Mouse (Mus musculus) layer of hippocampus, adult 6 months (tissue): Measurements from ENCODE around the gene Wdr43. TPM values are rescaled to one million over a fixed set of nuclear protein-coding genes. Genes with fewer than 3 reads are reported as not detected.

Experiments
- long read RNA-seq, 2 experiments: library from polyadenylated mRNA; unstranded; transcript quantifications; one replicate each; pipeline ENCODE4 v2.0.0; 2019 to 2020
- polyA plus RNA-seq: library from polyadenylated mRNA; unstranded; fragments of <200 nt; fragmentation: Nextera tagmentation; gene quantifications from 2 replicates; pipeline ENCODE4 v1.2.3, GENCODE M21; 2021

The Wdr43 gene
- 16.9 and 18.7 TPM in 2 replicates for polyA plus RNA-seq
- long read RNA-seq, experiment 1, transcript Wdr43-201 (18 exons, 3,450 nt): major isoform, 32 of 46 reads
- long read RNA-seq, experiment 1, partial matches to known transcripts: 8 of 46 reads
- long read RNA-seq, experiment 1, other reads (novel, unspliced or antisense): 6 of 46 reads
- long read RNA-seq, experiment 2, transcript Wdr43-201 (18 exons, 3,450 nt): major isoform, 130 of 153 reads
- long read RNA-seq, experiment 2, partial matches to known transcripts: 6 of 153 reads
- long read RNA-seq, experiment 2, other reads (novel, unspliced or antisense): 17 of 153 reads

DNA sequence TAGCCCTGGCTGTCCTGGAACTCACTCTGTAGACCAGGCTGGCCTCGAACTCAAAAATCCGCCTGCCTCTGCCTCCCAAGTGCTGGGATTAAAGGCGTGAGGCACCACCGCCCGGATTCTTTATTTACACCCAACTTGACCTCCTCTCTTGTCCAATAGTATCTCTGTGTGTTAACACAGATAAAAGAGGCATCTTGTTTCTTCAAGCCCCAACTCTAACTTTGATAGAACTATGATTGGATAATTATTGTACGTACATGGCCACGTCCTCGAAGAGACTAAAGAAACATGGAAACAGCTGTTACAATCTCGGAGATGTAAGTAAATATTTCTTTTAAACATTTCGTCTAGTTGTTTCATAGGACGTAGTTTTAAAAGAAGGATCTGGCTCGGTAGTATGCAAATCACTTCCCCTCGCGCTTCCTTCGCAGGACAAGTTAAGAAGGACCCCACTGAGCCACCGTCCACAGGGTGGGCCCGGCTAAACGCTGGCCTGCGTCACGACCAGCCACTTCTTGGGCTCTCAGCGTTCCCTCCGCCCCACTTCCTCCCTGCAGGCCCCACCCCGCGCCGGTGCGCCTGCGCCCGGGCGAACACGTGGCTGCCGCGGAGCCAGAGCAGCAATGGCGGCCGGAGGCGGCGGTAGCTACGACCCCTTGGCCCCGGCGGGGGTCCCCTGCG lies at the start of gene Wdr43:
Gene Wdr43 (plus strand): TSS at position 258 of the 681 bp plus-strand sequence.

GRCm38 (mm10) chr17:71673092-71673491 lies 57.4 kb downstream of the Wdr43 start, which contains the start of gene Togaram2:
TSS of gene Togaram2 (plus strand) at chr17:71673261.

Other genes starting within 250 kb of the Wdr43 start
- gene Gm4707, start 156.0 kb upstream of the Wdr43 start, polyA plus RNA-seq: not detected in 2 replicates
- 20.8 and 22.9 TPM in 2 replicates for gene Smchd1, start 140.6 kb upstream of the Wdr43 start, polyA plus RNA-seq
- gene Ndc80, start 89.0 kb upstream of the Wdr43 start, polyA plus RNA-seq: 0.11 and 0.34 TPM in 2 replicates
- gene Spdya, start 63.8 kb upstream of the Wdr43 start, polyA plus RNA-seq: 0.65 and 0.78 TPM in 2 replicates
- 0.65 and 1.3 TPM in 2 replicates for gene Togaram2, start 57.4 kb downstream of the Wdr43 start, polyA plus RNA-seq
- gene Pcare, start 137.0 kb downstream of the Wdr43 start, polyA plus RNA-seq: 0.03 and 0.06 TPM in 2 replicates
- 14.4 and 15.8 TPM in 2 replicates for gene Clip4, start 152.6 kb downstream of the Wdr43 start, polyA plus RNA-seq